Mouse (Mus musculus) heart, adult 2 months (tissue): ENCODE results near the gene Hoxa11.

ENCODE experiments used
- CTCF ChIP-seq: fragments of 200-600 bp; IDR thresholded peaks from 2 replicates; pipeline ENCODE4 v1.8.1; 2022; ENCODE audit warnings: antibody characterized with exemption, mild to moderate bottlenecking, moderate library complexity
- EP300 ChIP-seq: fragments of 200-500 bp; IDR thresholded peaks from 2 replicates; pipeline ENCODE4 v1.6.1; 2011; ENCODE audit warnings: low read depth, low read length, control low read depth; ENCODE audit not compliant: insufficient read depth

DNA sequence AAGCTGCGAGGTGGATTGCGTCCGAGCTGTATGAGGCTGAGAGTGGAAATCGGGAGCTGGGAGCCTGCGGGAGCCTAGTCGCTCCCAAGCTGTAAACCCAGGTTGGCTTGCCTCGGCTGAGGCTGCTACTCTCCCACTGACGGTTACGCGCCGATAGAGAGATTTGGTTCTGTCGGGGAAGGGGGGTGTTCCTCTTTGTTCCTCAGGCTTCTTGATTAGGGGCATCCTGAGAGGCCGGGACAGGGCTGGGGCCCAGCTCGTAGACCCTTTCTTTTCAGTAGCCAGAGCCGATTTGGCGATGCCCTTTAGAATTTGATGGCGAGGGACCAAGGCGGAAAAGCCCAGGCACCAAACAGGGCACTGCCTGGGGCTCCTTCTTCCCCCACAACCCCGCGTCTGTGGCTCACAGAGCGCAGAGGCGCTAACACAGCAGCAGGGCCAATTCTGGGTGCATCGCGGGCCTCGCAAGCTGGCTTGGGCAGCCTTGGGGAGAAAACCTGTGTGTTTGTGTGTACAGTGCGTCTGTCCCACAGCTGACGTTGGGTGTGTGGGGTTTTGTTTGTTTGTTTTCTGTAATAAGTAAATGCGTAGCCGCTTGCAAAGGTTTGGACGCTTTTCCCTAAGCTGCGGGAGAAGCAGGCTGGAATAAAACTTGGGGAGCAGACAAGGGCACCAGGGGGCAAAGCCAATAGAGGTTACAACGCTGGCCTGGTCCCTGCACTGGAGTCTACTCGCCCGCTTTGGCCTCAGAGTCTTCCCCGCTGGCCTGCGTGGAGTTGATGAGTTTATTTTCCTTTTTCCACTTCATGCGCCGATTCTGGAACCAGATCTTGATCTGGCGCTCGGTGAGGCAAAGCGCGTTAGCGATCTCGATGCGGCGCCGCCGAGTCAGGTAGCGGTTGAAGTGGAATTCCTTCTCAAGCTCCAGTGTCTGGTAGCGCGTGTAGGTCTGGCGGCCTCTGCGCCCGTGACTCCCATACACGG, 39.7 kb downstream of the Hoxa11 start:
- TF ChIP-seq CTCF (no peak), EP300 (no peak)
